ENCODE assay signal across 22 mouse cellular contexts in the genomic region with DNA sequence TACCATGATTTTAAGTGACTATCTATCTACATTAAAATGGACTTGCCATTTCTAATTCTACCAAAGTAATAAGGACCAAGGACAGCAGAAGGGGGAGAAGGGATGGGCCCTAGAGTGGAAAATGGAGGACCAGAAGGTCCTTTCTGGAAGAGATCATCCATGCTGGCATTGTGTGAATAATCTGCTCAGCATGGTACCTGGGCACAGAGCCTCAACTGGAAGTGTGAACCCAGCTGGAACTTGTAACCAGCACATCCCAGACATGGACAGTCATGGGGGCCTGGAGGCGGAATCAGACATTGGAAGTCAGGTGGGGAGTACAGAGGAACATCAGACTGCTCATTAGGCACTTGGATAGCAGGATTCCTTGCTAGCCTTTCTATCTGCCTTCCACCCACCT.
"Had no signal": no experiment of that assay in that cellular context is flagged by ENCODE, and none has a peak within 500 bp of the region (broad histone marks: within the 10 kb centered on the region; RNA-seq: fewer than 3 reads in every experiment).

No protein-coding gene starts in this region.

- H3K36me3 ChIP-seq: lung, embryonic 15.5 days; midbrain, embryonic 12.5 days; neural tube, embryonic 13.5 days; neural tube, embryonic 15.5 days had no signal

- H3K9ac ChIP-seq: liver, postnatal 0 days; lung, embryonic 15.5 days; midbrain, embryonic 12.5 days; neural tube, embryonic 13.5 days; neural tube, embryonic 15.5 days had no signal

- H3K27ac ChIP-seq: lung, embryonic 15.5 days; macrophage; midbrain, embryonic 12.5 days; neural tube, embryonic 13.5 days; neural tube, embryonic 15.5 days had no signal

- DNase-seq: liver, postnatal 0 days; lung, adult 2 months; lung, postnatal 14 days; lung, postnatal 36 days; midbrain, embryonic 14.5 days; retina, postnatal 1 day; right cerebral cortex, adult 18-20 months; right cerebral cortex, postnatal 25 days; right cerebral cortex, postnatal 4 days; spleen, adult 18-20 months; thymus, adult 18-20 months; thymus, postnatal 14 days; thymus, postnatal 36 days had no signal

- H3K4me2 ChIP-seq: lung, embryonic 15.5 days; midbrain, embryonic 12.5 days; neural tube, embryonic 13.5 days; neural tube, embryonic 15.5 days had no signal

- ATAC-seq: liver, postnatal 0 days; lung, postnatal 0 days; midbrain, embryonic 16.5 days had no signal

- H3K4me3 ChIP-seq: lung, embryonic 15.5 days; megakaryocyte, embryonic 14.5 days; midbrain, embryonic 12.5 days; myocyte; neural tube, embryonic 13.5 days; neural tube, embryonic 15.5 days had no signal

- H3K9me3 ChIP-seq: lung, embryonic 15.5 days; midbrain, embryonic 12.5 days; neural tube, embryonic 13.5 days; neural tube, embryonic 15.5 days had no signal

- H3K4me1 ChIP-seq: lung, embryonic 15.5 days; megakaryocyte, embryonic 14.5 days; midbrain, embryonic 12.5 days; neural tube, embryonic 13.5 days; neural tube, embryonic 15.5 days had no signal

- H3K27me3 ChIP-seq: lung, embryonic 15.5 days; megakaryocyte, embryonic 14.5 days; midbrain, embryonic 12.5 days; neural tube, embryonic 13.5 days; neural tube, embryonic 15.5 days had no signal
